Mouse (Mus musculus) erythroblast, embryonic 14.5 days (primary cell): ENCODE data around the gene Zbtb40.

Experiments
- GATA1 ChIP-seq: IDR thresholded peaks from 2 replicates; pipeline ENCODE4 v1.6.1; 2012; ENCODE audit warnings: low read length, inconsistent platforms, mixed read lengths
- TAL1 ChIP-seq: IDR thresholded peaks from 3 replicates; pipeline ENCODE4 v1.6.1; 2012; ENCODE audit warnings: low read length, inconsistent platforms, mixed read lengths

GRCm38 (mm10) chr4:137048550-137049032 is at the start of gene Zbtb40:
- TF ChIP-seq GATA1 (no peak), TAL1 (no peak)
